Mouse (Mus musculus): Measurements from ENCODE around the gene 2210017I01Rik. TPM values are rescaled to one million over a fixed set of nuclear protein-coding genes. Genes with fewer than 3 reads are reported as not detected.

The 2210017I01Rik gene
- not detected in 2 replicates for polyA plus RNA-seq (2011; ENCODE audit: insufficient read depth, insufficient read length, low read depth, missing spikeins)

DNA sequence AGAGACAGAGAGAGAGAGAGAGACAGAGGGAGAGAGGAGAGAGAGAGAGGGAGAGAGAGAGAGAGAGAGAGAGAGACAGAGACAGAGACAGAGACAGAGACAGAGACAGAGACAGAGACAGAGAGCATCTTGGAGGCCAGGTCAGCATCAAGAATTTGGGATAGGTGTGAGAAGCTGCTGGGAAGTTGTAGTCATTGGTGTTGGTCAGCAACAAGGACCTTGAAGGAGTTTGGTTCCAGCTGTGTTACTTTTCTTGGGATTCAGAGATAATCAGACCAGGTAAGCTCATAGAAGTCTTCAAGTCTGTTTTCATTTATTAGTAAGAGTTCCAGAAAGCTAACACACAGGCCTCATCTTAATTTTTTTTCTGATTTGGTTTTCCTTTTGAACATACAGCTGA is at the start of gene 2210017I01Rik:
Gene 2210017I01Rik, minus strand, starts transcription at position 101 of the 400 bp plus-strand sequence.
- Histone ChIP-seq H3K4me3 (ENCODE audit: low read depth, low read length) (no peak within 1 kb of the TSS), H3K36me3 (ENCODE audit: control insufficient read depth, insufficient read depth, low read length, poor library complexity, severe bottlenecking) (no peaks in the 10 kb centered on the region), H3K9ac (ENCODE audit: low read depth, poor library complexity, severe bottlenecking) (no peak within 1 kb of the TSS), H3K9me3 (replicated peaks; ENCODE audit: control insufficient read depth, insufficient read depth, low read length, poor library complexity, severe bottlenecking) (no peaks in the 10 kb centered on the region), H3K27me3 (ENCODE audit: control insufficient read depth, insufficient read depth, low read length, poor library complexity, severe bottlenecking) (no peaks in the 10 kb centered on the region), H3K27ac (ENCODE audit: insufficient read depth, low read length) (no peak within 1 kb of the TSS), H3K4me1 (ENCODE audit: control insufficient read depth, insufficient read depth, low read length) (no peaks in the 10 kb centered on the region)
- TF ChIP-seq EP300 (IDR thresholded peaks at IDR 0.05; ENCODE audit: insufficient read depth, low read depth, low read length) (no peak), CTCF (IDR thresholded peaks at IDR 0.05; ENCODE audit: low read depth, low read length) (no peak), POLR2A (IDR thresholded peaks at IDR 0.05; ENCODE audit: insufficient read depth, low read length) (no peak)

DNA sequence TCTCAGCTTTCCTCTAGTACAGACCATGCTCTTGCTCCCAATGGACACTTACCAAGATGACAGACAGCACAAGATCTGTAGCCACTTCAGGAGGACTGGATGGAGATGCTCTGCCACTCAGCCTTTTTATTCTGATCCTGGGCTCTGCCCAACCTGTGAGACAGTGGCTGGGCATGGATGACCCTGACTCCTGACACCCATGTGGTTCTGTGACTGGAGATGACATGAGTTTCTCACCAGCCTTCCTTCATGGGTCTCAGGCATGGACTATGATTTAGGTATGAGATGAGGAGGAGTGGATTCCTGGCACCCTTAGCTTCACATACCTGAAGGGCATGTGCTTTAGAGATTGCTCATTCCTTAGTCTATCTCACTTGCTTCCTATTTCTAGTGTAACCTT is 49.5 kb upstream of the 2210017I01Rik start, which contains the start of gene Lce1b:
Gene Lce1b, minus strand, starts transcription at position 101 of the 400 bp plus-strand sequence.
- Histone ChIP-seq H3K4me3 (ENCODE audit: low read depth, low read length) (no peak within 1 kb of the TSS), H3K4me1 (ENCODE audit: control insufficient read depth, insufficient read depth, low read length) (no peaks in the 10 kb centered on the region), H3K9me3 (replicated peaks; ENCODE audit: control insufficient read depth, insufficient read depth, low read length, poor library complexity, severe bottlenecking) (no peaks in the 10 kb centered on the region), H3K27ac (ENCODE audit: insufficient read depth, low read length) (no peak within 1 kb of the TSS), H3K36me3 (ENCODE audit: control insufficient read depth, insufficient read depth, low read length, poor library complexity, severe bottlenecking) (no peaks in the 10 kb centered on the region), H3K9ac (ENCODE audit: low read depth, poor library complexity, severe bottlenecking) (no peak within 1 kb of the TSS), H3K27me3 (ENCODE audit: control insufficient read depth, insufficient read depth, low read length, poor library complexity, severe bottlenecking) (no peaks in the 10 kb centered on the region)
- no peak for TF ChIP-seq POLR2A (IDR thresholded peaks at IDR 0.05; ENCODE audit: insufficient read depth, low read length)
- TF ChIP-seq CTCF (IDR thresholded peaks at IDR 0.05; ENCODE audit: low read depth, low read length), result no peak
- TF ChIP-seq EP300 (IDR thresholded peaks at IDR 0.05; ENCODE audit: insufficient read depth, low read depth, low read length), result no peak

DNA sequence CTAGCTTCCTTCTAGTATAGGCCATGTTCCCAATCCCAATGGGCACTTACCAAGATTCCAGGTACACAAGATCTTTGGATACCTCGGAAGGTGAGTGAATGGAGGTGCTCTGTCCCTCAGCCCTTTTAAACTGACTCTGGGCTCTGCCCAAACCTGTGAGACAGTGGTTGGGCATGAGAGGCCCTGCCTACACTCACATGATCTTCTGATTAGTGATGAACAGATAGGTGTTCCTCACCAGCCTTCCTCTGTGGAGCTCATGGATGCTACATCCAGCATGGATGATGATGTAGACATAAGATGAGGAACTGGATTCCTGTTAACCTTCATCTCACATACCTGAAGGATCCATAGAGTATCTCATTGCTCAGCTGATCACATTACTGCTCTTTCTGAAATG is 40.9 kb upstream of the 2210017I01Rik start, which contains the start of gene Lce1a1:
Gene Lce1a1, minus strand, starts transcription at position 101 of the 400 bp plus-strand sequence.
- Histone ChIP-seq H3K27ac (ENCODE audit: insufficient read depth, low read length) (no peak within 1 kb of the TSS), H3K27me3 (ENCODE audit: control insufficient read depth, insufficient read depth, low read length, poor library complexity, severe bottlenecking) (no peaks in the 10 kb centered on the region), H3K9me3 (replicated peaks; ENCODE audit: control insufficient read depth, insufficient read depth, low read length, poor library complexity, severe bottlenecking) (no peaks in the 10 kb centered on the region), H3K36me3 (ENCODE audit: control insufficient read depth, insufficient read depth, low read length, poor library complexity, severe bottlenecking) (no peaks in the 10 kb centered on the region), H3K4me3 (ENCODE audit: low read depth, low read length) (no peak within 1 kb of the TSS), H3K9ac (ENCODE audit: low read depth, poor library complexity, severe bottlenecking) (no peak within 1 kb of the TSS), H3K4me1 (ENCODE audit: control insufficient read depth, insufficient read depth, low read length) (no peaks in the 10 kb centered on the region)
- TF ChIP-seq POLR2A (IDR thresholded peaks at IDR 0.05; ENCODE audit: insufficient read depth, low read length) (no peak), EP300 (IDR thresholded peaks at IDR 0.05; ENCODE audit: insufficient read depth, low read depth, low read length) (no peak), CTCF (IDR thresholded peaks at IDR 0.05; ENCODE audit: low read depth, low read length) (no peak)

DNA sequence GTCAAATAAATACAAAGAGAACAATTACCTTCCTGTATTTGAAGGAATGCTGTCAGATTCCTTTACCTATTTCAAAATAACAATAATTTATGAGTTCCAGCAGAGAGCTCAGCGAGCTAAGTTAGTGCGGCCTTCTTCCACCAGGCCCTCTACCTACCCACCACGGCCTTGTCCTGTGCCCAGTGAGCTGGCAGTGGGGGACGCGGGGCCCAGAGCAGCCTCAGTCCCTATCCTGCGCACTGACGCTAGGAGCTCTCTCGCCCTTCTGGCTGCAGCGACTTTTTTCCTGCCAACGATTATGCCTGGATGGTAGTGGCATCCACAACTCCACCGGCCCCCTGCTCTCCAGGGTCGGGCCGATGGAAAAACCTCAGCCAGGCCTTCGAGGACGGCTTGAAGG is 32.6 kb upstream of the 2210017I01Rik start:
- TF ChIP-seq CTCF (IDR thresholded peaks at IDR 0.05; ENCODE audit: low read depth, low read length) (no peak), EP300 (IDR thresholded peaks at IDR 0.05; ENCODE audit: insufficient read depth, low read depth, low read length) (no peak), POLR2A (IDR thresholded peaks at IDR 0.05; ENCODE audit: insufficient read depth, low read length) (no peak)
- no peaks in the 10 kb centered on the region for H3K9me3 ChIP-seq (replicated peaks; ENCODE audit: control insufficient read depth, insufficient read depth, low read length, poor library complexity, severe bottlenecking)
- no peak overlapping the region for H3K4me3 ChIP-seq (ENCODE audit: low read depth, low read length)
- no peaks in the 10 kb centered on the region for H3K27me3 ChIP-seq (ENCODE audit: control insufficient read depth, insufficient read depth, low read length, poor library complexity, severe bottlenecking)
- no peaks in the 10 kb centered on the region for H3K4me1 ChIP-seq (ENCODE audit: control insufficient read depth, insufficient read depth, low read length)
- H3K36me3 ChIP-seq (ENCODE audit: control insufficient read depth, insufficient read depth, low read length, poor library complexity, severe bottlenecking), result no peaks in the 10 kb centered on the region
- no peak overlapping the region for H3K9ac ChIP-seq (ENCODE audit: low read depth, poor library complexity, severe bottlenecking)
- H3K27ac ChIP-seq (ENCODE audit: insufficient read depth, low read length), result no peak overlapping the region

DNA sequence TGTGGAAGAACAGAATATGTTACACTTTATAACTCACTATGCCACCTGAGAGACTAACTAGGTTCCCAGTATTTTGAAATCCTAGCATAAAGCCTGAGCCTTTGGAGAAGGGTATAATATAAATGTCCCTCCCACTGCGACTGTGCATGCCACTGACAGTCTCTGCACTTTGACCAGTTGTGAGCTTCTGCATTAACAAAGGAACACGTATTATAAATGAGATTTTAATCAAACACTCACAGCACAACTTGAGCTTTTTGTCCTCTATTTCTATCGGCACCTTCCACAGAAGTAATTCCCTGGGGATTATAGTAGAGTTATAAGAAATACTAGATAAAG is 31.3 kb upstream of the 2210017I01Rik start:
- Histone ChIP-seq H3K9me3 (replicated peaks; ENCODE audit: control insufficient read depth, insufficient read depth, low read length, poor library complexity, severe bottlenecking) (no peaks in the 10 kb centered on the region), H3K27ac (ENCODE audit: insufficient read depth, low read length) (no peak overlapping the region), H3K9ac (ENCODE audit: low read depth, poor library complexity, severe bottlenecking) (no peak overlapping the region), H3K36me3 (ENCODE audit: control insufficient read depth, insufficient read depth, low read length, poor library complexity, severe bottlenecking) (no peaks in the 10 kb centered on the region), H3K27me3 (ENCODE audit: control insufficient read depth, insufficient read depth, low read length, poor library complexity, severe bottlenecking) (no peaks in the 10 kb centered on the region), H3K4me3 (ENCODE audit: low read depth, low read length) (no peak overlapping the region), H3K4me1 (ENCODE audit: control insufficient read depth, insufficient read depth, low read length) (no peaks in the 10 kb centered on the region)
- TF ChIP-seq CTCF (IDR thresholded peaks at IDR 0.05; ENCODE audit: low read depth, low read length) (no peak), EP300 (IDR thresholded peaks at IDR 0.05; ENCODE audit: insufficient read depth, low read depth, low read length) (no peak), POLR2A (IDR thresholded peaks at IDR 0.05; ENCODE audit: insufficient read depth, low read length) (no peak)

DNA sequence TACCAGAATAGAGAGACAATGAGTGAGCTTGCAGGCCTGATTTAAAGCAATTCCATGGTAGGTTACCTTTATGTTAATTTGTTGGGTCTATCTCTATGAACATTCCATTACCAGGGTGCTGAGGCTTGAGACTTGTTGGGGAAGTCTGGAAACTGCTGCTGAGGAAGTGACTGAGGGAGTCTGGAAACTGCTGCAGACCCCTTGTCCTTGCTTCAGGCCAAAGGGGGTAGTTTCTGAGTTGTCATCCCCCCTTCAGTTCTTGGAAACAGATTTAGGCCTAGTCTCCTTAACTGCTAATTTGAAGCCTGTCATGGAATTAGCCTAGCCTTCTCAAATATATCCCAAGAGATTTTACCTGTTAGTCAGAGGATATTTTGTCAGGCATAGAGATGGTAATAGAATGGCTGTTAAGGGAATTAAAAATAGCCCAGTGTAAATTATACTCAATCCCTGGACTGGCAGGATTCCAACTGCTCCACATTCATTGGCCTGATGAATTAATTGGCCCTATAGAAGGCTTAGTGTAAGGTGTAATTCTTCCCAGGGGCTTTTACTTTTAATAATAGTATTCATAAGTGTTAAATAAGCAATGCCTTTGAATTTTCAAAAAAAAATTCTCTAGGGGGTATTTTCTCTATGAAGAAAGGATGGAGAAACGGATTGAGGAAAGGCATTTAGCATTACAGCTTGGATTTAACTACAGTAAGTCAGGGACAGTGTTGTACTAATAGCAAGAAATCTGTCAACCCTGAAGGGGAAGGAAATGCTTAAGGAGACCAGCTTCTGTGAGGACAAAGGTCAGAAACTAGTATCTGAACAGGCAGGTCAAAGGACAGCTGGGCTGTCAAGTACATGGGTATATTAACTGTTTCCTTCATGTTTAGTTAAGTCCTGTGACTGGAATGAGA is 30.7 kb upstream of the 2210017I01Rik start:
- Histone ChIP-seq H3K9me3 (replicated peaks; ENCODE audit: control insufficient read depth, insufficient read depth, low read length, poor library complexity, severe bottlenecking) (no peaks in the 10 kb centered on the region), H3K9ac (ENCODE audit: low read depth, poor library complexity, severe bottlenecking) (no peak overlapping the region), H3K4me1 (ENCODE audit: control insufficient read depth, insufficient read depth, low read length) (no peaks in the 10 kb centered on the region), H3K27me3 (ENCODE audit: control insufficient read depth, insufficient read depth, low read length, poor library complexity, severe bottlenecking) (no peaks in the 10 kb centered on the region), H3K36me3 (ENCODE audit: control insufficient read depth, insufficient read depth, low read length, poor library complexity, severe bottlenecking) (no peaks in the 10 kb centered on the region), H3K4me3 (ENCODE audit: low read depth, low read length) (no peak overlapping the region), H3K27ac (ENCODE audit: insufficient read depth, low read length) (no peak overlapping the region)
- TF ChIP-seq POLR2A (IDR thresholded peaks at IDR 0.05; ENCODE audit: insufficient read depth, low read length), result no peak
- no peak for TF ChIP-seq EP300 (IDR thresholded peaks at IDR 0.05; ENCODE audit: insufficient read depth, low read depth, low read length)
- TF ChIP-seq CTCF (IDR thresholded peaks at IDR 0.05; ENCODE audit: low read depth, low read length), result no peak

All from ES-Bruce4 (cell line).